Mouse (Mus musculus): Measurements from ENCODE around the gene Atp11c.

Atp11c gene

DNA sequence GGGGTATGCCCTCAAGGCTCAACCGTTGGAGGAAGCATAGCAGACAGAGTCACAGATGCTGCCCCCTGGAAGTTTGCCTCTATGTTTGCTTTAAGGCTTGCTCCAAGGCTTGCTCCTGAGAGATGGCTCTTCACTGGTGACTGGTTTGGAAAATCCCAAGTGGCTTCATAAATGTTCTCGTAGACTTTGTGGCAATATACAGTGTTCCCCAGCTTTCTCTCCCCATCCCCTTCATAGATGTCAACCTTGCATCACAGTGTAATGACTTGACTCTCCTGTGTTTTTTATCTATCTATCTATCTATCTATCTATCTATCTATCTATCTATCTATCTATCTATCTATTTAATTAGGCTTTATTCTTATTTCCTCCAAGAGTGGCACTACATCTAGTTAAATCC, at the start of gene Atp11c:
TSS of gene Atp11c (minus strand) at position 101 of the 400 bp plus-strand sequence.
- DNase-seq (ENCODE audit: extremely low spot score), result no peak

DNA sequence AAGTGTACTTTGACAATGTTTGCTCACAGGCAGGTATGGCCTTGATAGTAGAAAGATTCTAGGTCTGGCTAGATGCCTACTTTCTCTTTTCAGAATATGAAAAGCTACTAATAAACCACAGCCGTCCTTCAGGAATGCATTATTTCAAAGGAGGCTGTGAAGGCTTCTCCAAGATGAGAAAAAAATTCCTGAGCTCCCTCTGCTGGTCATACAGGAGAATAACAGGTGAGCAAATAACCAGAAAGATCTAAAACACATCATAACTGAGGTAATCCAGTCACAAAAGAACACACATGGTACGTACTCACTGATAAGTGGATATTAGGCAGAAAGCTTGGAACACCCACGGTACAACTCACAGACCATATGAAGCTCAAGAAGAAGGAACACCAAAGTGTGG, 16.7 kb upstream of the Atp11c start:
- peak; percentile 3 for DNase-seq (ENCODE audit: extremely low spot score)

DNA sequence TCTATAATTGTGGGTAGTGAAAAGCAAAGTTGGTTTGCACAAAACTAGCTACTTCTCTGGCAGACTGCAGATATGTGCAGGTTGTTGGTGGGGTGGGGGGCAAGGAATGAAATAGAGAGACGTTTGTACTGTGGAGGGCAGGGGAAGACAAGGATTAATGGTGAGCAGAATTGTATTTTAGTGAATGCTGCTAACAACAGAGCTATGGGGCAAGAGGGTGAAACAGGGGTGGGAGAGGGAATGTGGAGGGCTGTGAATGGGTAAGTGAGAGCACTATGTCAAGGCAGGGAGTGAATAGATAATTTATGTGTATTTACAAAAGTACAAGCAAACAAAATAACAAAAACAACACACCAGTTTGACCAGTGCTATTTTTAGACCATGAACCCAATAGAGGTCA, 22.0 kb downstream of the Atp11c start:
- DNase-seq (ENCODE audit: extremely low spot score), result no peak

DNA sequence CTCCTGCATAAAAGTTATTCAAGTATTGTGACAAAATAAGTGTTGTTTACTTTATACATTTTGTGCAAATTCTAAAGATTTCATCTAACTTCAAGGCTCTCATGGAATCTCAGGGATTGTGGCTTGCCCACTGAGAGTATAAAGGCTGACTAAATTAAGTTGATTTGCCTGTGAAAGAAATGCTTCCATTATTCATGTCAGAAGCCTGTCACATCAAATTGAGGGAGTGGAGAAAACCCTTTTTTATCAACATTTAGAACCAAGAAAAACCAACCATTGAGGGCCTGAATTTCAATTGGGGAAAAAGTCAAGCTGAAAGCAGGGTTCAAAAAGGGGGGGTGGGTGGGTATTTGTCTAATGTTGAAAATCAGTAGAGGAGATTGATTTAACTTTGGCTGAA, 23.5 kb downstream of the Atp11c start:
- no peak for DNase-seq (ENCODE audit: extremely low spot score)

DNA sequence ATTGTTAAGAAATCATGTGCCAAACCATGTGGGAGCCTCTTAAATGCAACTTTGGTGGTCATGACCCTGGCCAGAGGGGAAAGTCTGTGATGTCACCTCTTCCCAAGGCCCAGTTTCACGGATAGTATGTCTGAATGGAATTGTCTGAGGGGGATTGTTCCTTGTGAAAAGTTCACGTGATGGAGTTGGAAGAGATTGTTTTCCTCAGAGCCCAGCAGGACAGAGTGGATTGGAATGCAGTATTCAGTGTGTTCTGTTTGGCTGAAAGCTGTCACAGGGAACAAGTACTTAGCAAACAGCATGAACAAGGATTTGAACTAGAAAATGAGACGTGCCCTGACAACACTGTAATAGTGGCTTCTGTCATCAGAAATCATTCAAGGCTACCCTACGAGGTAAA, 37.3 kb downstream of the Atp11c start:
- DNase-seq (ENCODE audit: extremely low spot score), result no peak

DNA sequence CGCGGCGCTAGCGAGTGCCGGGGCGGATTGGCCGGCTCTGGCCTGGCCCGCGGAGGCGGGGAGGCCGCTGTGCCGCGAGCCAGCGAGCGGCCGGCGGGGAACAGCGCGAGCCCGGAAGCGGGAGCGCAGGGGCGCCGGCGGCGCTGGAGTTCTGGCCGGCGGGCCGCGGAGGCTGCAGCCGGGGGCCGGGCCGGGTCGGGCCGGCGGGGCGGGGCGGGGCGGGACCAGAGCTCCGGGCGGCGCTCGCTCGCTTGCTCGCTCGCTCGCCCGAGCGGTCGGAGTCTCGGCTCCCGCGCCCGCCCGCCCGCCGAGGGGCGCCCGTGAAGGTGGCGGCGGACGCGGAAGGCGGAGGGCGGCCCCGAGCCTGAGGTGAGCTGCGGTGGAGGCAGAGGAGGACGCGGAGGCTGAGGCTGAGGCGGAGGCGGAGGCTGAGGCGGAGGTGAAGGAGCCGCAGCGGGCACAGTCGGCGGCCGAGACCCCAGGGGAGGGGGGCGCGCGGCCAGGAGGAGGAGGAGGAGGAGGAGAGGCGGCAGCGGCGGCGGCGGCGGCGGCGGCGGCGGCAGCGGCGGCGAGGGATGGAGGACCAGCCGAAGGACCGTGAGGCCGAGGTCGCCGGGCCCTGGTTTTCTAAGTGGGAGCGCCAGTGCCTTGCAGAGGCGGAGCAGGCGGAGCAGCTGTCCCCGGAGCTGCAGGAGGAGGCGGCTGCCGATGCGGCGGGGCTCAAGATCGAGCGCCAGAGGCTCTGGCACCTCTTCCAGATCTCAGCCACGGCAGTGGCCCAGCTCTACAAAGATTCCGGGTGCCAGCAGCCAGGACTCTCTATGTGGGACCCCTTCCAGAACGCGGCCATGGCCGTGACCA, 44.8 kb downstream of the Atp11c start:
- DNase-seq (ENCODE audit: extremely low spot score), result peak; percentile 63

DNA sequence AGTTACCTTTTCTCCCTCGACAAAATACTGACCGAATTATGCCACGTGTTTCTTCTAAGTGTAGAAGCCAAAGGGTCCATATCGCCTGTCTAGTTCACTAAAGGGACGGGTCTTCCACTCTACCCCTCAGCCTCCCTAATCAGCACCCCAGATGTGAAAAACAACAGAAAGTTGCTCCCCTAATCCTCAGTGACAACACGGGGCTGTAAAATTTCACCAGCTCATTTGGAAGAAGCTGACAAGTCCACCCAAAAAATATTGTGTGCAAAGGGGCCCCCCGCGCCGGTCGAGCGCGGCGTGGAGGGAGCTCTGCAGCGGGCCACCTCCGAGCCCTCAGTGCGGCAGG, 45.4 kb downstream of the Atp11c start:
- DNase-seq (ENCODE audit: extremely low spot score), result peak; percentile 49

DNA sequence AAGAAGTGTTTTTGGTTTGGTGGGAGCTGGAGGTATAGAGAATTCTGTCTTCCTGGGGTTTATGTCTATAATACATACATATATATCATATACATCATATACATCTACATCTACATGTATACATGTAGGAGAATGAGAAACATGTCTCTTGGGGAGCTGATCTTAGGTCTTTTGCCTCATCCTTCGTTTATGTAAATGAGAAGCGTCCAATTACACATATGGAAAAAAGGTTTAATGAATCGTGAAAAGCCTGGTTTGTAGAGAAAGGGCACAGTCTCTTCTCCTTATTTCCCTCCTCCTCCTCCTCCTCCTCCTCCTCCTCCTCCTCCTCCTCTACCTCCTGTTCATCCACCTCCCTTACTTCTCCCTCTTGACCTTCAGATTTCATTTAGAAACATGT, 46.6 kb downstream of the Atp11c start:
- no peak for DNase-seq (ENCODE audit: extremely low spot score)

DNA sequence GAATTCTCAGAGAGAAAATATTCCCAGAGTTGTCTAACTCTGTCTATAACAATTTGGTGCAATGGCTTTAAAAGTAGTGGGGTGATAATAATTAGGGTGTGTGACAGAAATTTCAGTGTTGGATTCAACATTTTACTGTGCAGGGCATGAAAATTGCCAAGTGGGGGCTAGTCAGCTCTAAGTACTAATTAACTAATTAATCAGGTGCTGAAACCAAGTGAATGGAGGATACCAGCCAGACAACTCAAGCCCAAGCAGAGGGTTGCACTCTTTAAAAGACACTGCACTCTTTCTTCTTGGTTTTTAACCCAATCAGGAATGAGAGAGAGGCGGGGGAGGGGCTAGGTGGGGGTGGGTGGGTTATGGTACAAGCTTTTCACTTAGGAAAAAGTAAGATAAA, 47.1 kb downstream of the Atp11c start:
- DNase-seq (ENCODE audit: extremely low spot score), result no peak

DNA sequence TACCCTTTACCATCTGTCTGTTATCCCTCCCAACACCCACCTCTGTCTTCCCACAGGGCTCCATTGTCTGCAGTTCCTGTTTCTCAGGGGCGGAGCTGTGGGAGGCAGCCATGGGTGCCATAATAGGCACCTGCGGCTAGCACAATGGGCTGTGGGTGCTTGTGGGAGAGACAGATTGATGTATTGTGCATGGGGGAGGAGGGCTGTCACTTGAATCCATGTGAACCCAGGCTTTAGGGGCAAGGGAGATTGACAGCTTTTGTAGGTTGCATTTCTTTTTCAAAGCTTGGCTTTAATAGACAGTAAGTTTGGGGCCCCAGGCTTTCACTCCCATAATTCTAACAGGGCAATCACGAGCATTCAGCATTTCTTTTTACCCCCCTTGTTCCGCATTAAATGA, 48.4 kb downstream of the Atp11c start:
- DNase-seq (ENCODE audit: extremely low spot score), result peak; percentile 3

DNA sequence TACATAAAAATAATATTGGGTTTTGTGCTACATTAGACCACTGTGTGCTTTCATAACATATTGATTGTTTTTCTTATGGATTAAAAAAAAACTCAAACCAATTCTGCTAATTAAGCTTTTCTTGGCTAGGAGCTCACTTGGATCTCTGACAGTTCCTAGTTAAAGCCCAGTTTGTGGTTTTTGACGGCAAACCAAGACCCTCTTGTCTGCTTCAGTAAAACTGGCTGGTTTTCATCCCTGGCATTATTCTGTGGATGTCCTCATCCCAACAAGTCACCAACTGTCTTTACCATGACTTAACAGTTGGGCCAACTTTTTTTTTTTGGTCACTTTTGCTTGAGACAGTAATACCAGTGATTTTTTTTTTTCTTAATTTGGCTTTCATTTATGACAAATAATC, 49.6 kb downstream of the Atp11c start:
- DNase-seq (ENCODE audit: extremely low spot score), result no peak

DNA sequence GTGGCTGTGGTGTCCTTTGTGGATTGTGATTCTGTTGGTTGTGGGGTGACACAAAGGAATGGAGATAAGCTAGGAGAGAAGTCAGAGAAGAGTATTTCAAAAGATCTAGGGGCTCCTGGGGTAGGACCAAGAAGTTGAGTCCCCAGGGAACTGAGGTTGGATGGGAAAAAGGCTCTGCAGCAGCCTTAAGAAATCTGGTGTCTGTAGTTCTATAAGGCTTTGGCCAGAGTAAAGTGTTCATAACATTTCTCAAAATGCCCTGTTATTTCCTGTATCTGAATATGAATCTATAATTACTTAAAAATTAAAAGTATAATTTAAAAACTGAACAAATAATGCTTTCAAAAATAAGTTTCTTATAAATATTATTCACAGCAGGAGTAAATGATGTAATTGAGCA, 53.3 kb downstream of the Atp11c start, which contains the start of gene Gm7073:
TSS of gene Gm7073 (minus strand) at position 101 of the 400 bp plus-strand sequence.
- DNase-seq (ENCODE audit: extremely low spot score), result no peak

DNA sequence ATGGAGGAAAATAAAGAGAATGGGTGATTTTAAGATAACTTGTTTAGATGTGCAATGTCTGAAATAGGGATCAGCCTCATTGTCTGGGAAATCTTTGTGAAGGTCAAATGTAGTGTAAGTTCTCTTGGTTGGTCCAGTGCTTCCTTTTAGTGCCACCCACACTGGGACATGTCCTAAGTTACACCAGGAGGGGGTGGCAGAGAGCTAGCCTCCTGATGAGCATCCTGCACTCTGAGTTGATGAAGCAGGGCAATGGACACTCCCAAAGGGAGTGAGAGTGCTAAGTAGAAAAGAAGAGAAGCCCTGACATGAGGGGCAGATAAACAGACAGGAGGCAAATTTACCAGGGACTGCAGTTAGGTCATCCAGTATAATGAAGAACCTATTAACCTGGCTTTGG, 88.5 kb downstream of the Atp11c start:
- DNase-seq (ENCODE audit: extremely low spot score), result peak; percentile 31

DNA sequence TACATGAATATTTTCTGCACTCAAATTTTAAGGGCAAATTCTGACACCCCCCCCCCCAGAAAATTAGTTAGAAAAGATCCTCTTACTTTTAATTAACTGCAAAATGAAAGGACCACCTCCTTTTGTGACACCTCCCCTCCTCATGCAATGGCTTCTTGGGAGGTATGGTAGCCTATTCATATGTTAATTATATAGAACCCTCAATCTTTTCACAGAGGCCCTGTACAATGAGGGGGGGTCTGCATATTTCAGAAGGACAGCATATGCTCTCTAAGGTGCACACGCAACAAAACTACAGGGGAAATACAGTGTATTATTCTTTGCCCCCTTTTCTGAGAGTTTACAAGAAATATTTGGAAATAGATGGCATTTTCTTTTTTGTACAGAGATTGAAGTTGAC, 94.7 kb downstream of the Atp11c start:
- no peak for DNase-seq (ENCODE audit: extremely low spot score)

DNA sequence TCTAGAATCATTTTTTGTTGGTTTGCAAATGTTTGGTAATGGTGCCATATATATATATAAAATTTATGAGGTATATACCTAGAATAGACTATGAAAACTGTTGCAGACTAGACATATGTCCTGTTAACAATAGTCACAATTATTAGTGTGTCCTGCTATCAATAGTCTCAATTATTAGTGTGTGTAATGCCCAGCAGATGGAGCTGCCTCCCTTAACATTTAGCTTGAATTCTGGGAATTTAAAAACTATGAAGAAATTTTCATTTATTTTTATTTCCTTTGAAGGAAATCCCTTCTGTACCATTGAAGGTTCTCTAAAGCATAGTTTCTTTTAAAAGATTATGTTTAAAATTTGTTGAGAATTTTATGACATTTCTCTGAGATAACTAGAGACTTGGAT, 97.2 kb downstream of the Atp11c start:
- no peak for DNase-seq (ENCODE audit: extremely low spot score)

DNA sequence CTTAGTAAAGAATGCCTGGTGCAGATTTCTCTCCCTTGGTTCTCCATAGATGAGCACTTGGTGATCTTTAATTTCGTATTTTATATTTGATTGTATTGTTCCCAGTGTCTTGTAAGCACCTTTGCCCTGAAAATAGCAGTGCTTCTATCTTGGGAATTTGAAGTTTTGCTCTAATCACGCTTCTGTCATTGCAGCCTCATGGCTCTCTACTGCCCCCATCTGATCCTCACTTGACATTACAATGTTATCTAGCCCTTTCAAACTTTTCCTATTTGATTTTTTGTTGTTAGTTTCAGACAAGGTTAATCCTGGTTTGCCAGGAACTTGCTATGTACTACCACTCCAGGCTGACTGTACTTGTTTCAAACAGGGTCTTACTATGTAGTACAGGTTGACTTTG, 128.7 kb downstream of the Atp11c start:
- DNase-seq (ENCODE audit: extremely low spot score), result no peak

DNA sequence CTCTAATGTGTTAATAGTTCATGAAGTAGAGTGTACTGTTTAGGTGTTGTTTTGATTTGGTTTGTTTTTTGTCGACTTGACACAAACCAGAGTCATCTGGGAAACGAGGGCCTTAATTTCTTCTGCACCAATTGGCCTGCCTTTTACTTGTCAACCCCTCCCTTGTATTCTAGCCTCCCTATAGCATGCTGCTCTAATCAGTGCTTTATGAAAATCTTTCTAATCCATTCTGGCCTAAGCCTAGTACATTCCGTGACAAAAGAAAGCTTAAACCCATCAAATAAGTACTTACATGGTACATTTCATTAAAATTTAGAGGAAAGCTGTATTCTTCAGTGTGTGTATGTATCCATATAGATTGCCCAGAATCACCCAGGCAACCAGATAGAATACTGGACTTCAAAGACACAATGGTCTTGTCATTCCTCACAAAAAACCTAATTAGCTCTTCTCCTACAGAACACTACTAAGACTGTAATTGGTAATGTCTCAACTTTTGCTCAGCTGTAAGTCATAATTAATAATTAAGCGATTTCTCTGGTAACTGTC, 177.9 kb downstream of the Atp11c start:
- DNase-seq (ENCODE audit: extremely low spot score), result no peak

DNA sequence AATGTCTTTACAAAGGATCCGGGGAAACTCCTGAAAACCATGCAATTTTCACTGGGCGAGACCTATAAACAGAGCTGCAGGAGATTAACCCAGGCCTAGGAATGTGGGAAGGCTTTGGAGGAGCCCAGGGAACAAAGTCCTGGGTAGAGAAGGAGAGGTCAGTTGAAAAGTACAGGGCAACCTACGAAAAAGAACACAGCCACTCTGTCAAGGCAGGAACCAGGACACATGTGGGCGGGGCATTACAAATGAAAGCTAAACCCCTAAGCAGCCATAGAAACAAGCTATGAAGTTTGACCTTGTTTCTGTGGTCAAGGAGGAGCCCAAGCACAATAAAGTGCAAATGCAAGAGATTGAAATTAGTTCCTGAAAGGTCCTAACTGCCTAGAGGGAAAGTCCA, 186.8 kb downstream of the Atp11c start:
- no peak for DNase-seq (ENCODE audit: extremely low spot score)

DNA sequence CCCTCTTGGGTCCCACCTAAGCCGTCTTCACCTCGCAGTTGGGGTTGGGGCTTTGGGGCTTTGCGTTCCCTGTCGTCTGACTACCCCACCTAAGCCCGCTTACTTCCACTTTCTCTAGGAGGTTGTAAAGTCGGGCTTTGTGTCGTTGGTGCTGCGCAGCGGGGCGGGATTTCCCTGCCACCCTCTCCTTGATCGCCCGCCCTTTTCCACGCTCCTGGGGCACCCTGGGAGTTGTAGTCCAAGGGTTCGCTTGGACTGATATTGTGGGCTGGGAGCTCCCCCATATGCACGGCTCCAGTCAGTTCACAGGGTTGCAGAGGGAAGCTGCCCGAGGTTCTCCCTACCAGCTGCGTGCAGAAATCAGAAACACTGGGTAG, 187.8 kb downstream of the Atp11c start:
- peak; percentile 81 for DNase-seq (ENCODE audit: extremely low spot score)

DNA sequence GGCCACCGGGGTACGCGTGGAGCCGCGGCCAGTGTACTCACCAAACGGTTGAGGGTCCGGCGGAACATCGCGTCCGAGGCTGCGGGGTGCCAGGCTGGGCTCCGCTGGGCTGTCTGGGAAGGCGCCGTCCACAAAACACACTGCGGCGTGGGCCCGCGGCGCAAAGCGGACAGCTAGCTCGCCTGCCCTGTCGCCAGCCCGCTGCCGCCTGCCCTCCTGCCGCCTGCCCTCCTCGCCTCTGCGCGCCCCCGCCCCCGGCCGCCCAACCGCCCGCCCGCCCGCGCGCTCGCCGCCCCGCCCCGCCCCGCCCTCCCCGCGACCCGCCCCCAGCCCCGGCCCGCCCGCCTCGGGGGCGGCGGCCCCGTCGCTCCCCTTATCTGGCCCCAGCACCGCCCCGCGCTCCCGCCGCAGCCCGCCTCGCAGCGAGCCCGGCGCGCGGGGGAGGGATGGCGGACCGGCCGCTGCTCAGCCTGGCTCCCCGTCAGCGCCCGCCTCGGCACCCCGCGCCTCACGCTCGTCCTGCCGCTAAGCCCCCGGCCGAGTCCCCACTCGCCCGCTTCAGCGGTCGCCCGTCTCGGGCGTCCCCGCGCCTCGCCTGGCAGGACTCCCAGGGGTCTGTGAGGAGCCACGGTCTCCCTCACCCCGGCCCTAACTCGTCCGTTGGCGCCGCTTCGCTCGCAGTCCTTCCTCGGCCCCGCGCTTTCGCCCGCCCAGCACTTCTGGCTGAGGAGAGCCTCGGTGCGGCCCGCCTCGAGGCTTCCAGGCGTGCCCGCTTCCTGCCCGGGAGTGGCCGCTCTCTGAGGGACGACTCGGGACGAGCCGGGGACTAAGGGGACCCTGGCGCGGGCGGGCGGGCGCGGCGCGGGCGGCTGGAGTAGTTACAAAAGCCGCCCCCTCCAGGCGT, 188.5 kb downstream of the Atp11c start:
- peak; percentile 63 for DNase-seq (ENCODE audit: extremely low spot score)

DNA sequence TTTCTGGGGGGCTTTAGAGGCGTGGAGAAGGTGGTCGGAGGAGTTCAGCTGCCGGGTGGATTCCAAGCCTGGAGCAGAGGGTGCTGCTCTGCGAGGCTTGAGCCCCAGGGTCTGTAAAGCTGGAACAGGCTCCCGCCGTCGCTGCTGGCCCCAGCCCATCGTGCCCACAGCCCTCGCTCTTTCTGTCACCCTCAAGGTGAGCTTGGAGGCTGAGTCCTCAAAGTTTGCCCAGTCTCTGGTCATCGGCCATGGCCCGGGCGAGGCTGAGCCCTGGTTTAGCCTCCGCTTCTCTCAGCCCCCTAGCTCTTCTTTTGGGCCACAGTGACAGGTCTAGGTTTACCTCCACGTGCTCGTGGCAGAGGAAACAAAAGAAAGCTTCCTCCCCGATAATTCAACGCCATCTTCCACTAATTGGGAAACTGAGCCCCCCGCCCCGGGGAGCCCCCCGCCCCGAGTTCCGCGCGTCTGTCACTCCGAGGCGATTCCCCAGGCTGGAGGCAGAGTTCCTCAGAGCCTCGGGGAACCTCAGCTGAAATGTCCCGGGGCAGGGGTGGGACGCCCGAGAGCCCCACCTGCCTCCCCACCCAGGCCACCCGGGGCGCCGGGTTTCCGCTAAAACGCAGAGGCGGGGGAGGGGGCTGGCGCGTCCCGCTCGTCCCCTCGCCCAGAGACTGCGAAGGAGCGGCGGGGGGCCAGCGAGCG, 189.3 kb downstream of the Atp11c start:
- DNase-seq (ENCODE audit: extremely low spot score), result peak; percentile 21

DNA sequence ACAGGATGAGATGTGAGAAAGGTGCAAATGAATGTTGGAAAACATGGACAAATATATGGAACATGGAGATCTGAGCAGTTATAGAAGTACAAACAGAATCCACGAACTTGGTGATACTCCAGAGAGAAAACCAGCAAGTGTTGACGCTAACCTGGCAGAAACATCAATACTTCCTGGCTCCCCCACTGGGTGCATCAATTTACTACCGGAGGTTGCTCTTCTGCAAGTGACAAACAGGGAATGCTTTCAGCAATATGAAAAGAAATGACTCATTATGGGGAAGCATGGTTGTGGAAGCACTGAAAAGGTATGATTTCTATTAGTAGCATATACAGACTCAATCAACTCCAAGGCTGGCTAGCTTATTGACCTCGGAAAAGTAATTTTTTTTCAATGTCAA, 198.2 kb downstream of the Atp11c start:
- DNase-seq (ENCODE audit: extremely low spot score), result no peak

All from embryo, embryonic 9.5 days (tissue).